Mouse (Mus musculus) urinary bladder, postnatal 4 days (tissue): ENCODE data around the gene Stat5a.

Source experiments
- DNase-seq, 2 experiments: peaks; one replicate each; pipeline ENCODE4 v3.0.0; 2021 to 2022; ENCODE audit warnings: low spot score in 2 of 2

The Stat5a gene

GRCm38 (mm10) chr11:100896078-100896477 lies 36.9 kb downstream of the Stat5a start:
- no peak for DNase-seq

- DNase-seq: no peak
These were observed 38.4 kb downstream of the Stat5a start for GRCm38 (mm10) chr11:100897294-100898231.

DNA sequence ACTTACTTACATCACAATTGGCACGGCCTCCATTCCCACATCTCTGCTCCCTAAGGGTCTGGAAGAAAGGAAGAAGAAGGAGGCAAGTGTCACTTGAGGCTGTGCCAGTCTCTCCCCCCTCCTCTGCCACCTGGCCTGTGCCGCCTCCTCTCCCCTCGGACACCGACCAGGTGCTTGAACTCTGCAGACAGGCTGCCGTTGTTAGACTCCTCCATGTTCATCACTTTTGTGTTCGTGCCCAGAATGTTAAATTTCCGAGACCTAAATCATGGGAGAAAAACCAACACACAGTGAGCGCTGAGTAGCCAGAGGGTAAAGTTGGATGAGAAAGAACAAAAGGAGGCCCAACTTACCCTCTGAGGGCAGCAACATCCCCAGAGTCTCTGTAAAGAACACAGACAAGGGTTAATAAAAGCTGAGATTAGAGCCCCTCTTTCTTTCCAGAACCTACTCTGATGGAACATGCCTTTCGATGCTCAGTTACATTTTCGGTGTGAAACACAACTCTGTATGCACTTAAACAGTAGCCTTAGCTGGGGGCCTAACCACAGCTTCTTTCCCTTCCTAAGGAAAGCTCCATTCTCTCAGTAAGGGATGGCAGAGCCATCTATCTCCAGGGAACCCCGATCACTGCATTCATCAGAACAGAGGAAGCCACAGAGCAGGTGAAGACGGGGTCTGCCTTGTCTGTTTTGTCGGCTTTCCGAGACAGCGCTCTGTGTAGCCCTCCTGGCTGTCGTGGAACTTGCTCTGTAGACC lies 39.5 kb downstream of the Stat5a start:
- DNase-seq: no peak

DNA sequence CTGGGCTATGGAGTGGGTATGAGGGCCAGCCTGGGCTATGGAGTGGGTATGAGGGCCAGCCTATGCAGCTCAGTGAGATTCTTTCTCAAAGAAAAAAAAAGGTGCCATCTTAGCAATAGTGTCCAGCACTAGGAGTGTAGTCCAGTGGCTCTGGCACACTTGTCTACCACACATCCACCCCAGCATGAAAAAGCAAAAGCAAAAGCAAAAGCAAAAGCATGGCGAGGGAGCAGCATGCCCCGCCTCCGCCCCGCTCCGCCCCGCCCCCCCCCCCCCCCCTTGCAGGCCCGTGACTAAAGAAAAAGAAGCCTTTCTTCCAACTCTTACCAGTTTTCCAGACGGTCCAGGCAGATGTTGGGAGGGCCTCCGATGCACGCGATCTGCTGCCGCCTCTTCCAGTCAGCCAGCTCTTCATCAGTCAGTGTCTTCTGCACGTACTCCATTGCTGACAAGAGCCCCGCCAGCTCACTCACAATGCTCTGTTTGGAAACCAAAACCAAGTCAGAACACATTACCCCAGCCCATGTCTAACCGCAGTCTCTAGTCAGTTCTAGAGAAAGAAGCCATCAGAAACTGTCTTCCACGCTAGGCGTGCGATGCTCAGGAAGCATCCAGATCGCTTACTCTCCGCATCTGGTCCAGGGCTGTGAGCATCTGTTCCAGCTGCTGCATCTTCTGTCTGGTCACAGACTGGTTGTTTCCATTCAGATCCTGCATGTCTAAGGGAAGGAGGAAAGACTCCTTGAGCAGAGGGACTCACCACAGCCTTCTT lies 45.6 kb downstream of the Stat5a start:
- DNase-seq: no peak

GRCm38 (mm10) chr11:100905929-100906328 lies 46.8 kb downstream of the Stat5a start:
- no peak for DNase-seq

DNA sequence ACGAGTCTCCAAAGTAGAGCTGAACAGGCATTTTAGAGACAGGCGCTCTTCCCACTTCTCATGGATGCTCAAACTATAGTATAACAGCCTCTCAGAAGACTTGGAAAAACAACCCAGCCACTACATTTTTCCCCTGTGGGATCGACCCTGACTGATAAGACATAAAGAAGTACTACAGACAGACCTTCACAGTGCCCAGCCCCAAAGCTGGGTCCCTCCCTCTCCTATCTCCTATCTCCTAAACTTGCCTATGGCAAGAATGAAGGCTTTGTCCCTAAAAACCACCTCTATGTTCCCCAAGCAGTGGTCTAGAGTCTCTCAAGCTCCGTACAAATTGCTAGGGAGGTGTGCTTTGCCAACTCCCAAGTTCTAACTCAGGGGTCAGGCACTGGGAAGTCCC lies 47.7 kb downstream of the Stat5a start:
- no peak for DNase-seq

DNA sequence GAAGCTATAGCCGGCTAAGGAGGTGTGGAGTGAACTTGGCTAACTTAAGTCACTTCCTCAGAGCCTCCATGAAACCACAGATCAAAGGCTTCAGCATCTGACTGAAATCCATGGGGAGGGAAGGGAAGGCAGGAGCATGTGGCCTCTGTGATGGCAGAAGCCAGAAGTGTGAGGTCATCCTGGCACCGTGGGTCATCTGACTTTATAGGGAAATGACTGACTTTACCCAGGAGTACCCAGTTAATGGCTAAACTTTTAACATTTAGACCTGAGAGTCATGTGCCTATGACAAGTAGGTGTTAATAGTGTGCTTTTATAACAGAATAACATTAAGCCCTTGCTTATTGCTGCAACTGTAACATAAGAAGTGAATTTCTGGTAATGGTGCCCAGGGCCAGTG lies 49.0 kb downstream of the Stat5a start:
- no peak for DNase-seq

DNA sequence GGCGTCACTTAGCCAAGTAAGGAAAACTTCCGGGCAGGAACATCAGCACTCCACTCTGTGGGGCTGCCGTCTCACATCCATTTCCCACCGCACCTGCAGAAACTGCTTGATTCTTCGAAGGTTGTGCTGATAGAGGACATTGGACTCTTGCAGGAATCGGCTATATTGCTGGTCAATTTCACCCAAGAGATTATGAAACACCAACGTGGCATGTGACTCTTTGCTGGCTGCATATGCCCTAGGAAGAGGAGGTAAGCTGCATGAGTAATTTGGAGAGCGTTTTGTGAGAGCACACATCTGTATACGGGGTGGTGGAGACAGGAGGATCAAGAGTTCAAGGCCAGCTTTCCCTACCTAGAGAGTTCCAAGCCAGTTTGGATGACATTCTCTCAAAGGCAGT lies 49.4 kb downstream of the Stat5a start:
- DNase-seq: no peak

DNA sequence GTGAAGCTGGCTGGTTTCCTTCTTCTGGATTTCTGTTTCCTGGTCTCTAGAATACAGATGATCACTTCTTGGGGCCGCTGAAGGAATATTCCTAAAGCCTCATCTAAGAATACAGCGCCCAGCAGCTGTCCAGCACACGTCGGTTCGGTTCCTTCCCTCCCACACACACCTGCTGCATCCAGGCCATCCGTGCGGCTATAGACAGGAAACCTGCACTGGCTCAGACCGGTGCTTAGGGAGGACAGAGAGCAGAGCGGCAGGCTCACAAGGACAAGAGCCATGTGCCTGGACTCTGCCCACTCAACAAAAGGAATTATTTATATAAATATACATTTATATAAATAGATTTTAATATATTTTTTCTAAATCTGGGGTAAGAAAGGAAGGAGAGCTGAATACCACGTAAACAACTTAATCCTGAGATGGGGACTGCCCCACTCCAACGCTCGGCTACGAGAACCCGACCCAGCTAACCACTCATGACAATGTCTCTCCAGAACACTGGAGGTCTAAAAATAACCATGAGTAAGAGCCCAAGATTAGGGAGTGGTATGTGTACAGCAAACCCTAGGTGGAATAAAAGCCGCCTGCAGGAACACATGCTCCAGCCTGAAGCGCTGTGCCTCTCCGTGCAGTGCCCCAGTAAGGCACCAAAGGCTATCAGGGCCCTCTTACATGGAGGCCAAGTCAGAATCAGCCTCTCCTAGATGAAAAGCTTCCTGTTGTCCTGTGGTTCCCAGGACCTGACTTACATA lies 53.4 kb downstream of the Stat5a start:
- DNase-seq: no peak

GRCm38 (mm10) chr11:100914415-100914814 lies 55.3 kb downstream of the Stat5a start:
- DNase-seq: no peak

GRCm38 (mm10) chr11:100915063-100915462 lies 55.9 kb downstream of the Stat5a start:
- no peak for DNase-seq

GRCm38 (mm10) chr11:100916432-100916971 lies 57.4 kb downstream of the Stat5a start:
- no peak for DNase-seq

GRCm38 (mm10) chr11:100918007-100918406 lies 58.9 kb downstream of the Stat5a start:
- DNase-seq: no peak

DNA sequence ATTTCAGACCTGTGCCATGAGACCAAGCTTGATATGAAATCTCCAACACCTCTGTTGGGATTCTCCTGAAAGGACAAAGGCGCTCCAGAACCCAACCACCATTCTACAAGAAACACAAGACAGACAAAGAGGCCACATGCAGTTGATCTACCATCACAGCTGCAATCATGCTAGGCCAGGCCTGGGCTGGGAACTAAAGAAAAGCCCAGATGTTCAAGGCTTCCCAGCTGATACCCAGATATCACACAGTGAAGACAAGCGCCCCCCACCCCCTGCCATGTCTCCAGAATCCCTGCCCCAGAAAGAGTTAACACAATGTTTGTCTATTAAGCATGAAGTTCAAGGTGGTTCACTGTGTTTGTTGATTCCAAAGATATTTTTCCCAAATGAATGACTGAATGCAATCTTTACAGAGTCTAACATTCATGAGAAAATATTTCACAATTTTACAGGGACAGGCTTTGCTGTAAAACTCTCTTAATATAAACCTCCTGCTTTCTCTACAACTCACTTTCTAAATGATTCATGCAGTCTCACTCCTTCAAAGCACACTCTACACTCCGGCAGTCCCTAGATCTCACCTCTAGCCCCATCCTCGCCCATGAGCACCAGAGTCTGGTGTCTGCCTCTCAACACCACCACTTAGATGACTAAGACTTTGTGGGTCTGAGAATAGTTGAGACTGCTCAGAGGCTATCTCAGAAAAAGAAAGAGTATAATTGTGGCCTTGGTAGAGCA lies 61.9 kb downstream of the Stat5a start:
- no peak for DNase-seq

DNA sequence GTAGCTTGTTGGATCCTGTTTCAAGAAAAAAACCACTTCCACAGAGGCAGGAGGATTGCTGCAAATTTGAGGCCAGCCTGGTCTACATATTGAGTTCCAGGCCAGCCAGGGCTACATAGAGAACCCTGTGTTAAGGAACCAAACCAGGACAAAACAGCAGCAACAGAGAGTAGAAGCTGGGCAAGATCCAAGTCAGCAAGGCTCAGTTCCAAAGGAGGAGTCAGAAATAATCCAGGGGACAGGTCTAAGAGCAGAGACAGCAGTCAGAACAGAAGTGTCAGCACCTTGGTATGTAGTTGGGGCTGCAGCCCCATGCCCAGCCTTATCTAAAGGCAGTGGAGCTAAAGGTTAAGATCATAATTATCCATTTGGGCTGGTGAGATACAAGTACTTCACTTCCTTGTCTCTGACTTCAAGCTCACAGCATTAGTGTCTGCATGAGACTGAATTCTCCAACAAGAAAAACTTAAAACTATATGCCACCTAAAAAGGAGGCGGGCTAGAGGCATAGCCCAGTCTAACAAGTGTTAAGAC lies 65.3 kb downstream of the Stat5a start:
- no peak for DNase-seq

DNA sequence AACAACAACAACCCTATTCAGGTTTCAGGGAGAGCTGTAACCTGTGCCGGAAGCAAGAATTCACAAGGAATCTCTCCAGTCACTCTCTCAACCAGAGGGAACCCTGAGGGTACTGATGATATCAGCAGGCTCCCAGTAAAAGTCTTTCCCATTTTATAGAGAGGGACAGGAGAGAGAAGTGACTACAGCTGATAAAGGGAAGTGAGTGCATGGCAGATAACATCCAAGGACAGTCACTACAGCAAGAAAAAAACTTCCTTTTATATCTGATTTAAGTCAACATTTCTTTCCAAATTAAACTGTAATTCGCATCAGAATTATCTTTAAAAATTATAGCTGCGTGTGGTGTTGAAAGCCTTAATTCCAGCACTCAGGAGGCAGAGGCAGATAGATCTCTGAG lies 68.2 kb downstream of the Stat5a start:
- no peak for DNase-seq

DNA sequence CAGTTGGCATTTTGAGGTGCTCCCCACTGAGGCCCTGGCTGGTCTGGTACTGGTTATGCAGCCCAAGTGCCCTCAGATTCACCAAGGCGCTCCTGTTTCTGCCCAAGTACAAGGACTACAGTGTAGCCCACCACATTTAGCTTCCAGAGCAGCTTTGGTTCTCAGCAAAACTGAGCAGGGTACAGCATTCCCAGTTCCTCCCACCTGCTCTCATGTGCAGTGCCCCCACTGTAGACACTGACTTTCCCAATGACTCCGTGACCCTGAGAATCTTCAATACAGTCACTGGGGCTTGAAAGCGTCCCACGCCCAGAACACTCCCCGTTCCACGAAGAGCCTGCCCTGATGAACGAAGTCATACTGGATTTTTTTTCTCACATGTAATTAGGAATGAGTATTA lies 71.5 kb downstream of the Stat5a start:
- DNase-seq: no peak

GRCm38 (mm10) chr11:100931254-100931921 lies 72.2 kb downstream of the Stat5a start:
- DNase-seq: no peak
